Mouse (Mus musculus) embryo, embryonic 11 days (tissue): ENCODE results near the gene Rexo5.

Experiments used
- DNase-seq: peaks from one replicate; pipeline ENCODE4 v3.0.0-alpha.2; 2015

The Rexo5 gene

GRCm38 (mm10) chr7:119894818-119895544, 101.2 kb downstream of the Rexo5 start:
- DNase-seq: peak; percentile 23

DNA sequence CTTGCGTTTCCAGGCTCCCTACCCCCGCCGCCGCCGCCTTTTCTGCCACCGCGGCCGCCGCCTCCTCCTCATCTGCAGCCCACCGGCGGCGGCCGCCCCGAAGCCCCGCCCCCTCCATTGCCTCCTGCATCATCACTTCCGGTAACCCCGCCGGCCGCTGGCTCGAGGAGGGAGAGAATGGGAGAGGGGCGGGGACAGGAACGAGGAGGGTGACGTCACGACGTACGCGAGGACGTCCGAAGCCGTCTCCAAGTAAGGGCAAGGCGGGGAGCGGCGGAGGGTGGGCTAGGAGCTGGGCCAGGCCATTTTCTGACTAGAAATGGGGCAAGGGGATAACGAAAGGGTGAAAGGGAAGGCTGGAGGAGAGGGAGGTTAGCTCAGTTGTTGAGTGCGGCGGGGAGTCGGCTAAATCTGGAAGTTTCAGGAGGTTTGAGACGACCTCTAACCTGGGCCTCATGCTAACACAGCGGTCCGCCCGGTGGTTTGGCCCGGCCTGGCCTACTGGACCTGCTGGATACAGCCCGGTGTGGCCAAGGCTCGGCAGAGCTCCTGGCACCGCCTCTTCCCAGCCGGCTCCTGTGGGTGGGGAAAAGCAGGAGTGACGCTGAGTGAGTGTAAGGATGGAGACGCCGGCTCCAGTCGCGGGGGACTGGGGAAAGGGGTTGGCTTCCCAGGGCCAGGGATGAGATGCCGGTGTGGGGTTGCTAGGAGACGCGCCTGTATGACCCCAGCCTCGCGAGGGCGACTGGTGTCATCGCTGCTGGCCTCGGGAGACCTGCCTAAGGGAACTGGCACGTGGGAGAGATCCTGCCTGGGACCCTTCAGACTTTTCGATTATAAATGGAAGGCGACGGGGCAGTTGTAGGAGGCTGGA, 102.1 kb downstream of the Rexo5 start, which contains the start of the genes Lyrm1 and Dcun1d3:
TSS of gene Lyrm1 (plus strand) at position 223 of the 874 bp plus-strand sequence.
TSS of gene Dcun1d3 (minus strand) at position 660 of the 874 bp plus-strand sequence.
- peak; percentile 99 for DNase-seq

DNA sequence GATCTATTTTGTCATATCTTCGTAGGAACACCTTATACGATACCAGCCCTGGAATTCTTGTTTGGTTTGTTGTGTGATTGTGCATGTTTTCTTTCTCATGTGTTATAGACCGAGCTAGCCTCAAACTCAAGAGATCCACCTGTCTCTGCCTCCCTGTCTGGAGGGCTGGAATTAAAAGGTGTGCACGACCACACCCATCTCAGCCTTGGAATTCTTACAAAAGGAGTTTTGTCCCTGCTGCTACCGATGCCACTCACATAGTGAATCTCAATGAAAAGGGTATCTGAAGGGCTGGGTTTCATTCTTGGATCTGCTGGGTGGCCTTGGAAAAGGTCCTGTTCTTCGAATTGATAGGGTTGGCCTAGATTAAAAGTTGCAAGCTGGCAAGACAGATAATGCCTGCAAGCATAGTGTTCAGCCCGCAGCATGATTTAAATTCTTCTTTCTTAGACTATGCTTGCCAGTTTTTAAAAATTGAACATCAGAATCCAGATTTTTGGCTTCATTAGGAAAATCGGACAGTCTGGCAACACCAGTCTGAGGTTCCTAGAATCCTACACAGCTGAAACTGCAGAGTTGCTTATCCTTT, 103.8 kb downstream of the Rexo5 start:
- DNase-seq: no peak

- no peak for DNase-seq
Observed at GRCm38 (mm10) chr7:119898247-119898856, 104.5 kb downstream of the Rexo5 start.
